Mouse (Mus musculus): Measurements from ENCODE around the gene Mfsd14a. TPM values are rescaled to one million over a fixed set of nuclear protein-coding genes. Genes with fewer than 3 reads are reported as not detected.

The Mfsd14a gene
- 135 TPM for polyA plus RNA-seq (2017; shearing (Covaris generic))

GRCm38 (mm10) chr3:116662463-116662863, at the start of gene Mfsd14a:
Gene Mfsd14a, minus strand, starts transcription at chr3:116662677.

GRCm38 (mm10) chr3:116681160-116681559, 18.7 kb upstream of the Mfsd14a start, which contains the start of gene Gm43191:
Gene Gm43191, minus strand, starts transcription at chr3:116681260.

GRCm38 (mm10) chr3:116614295-116614892, 48.1 kb downstream of the Mfsd14a start, which contains the start of gene Trmt13:
Gene Trmt13, minus strand, starts transcription at chr3:116614587.

GRCm38 (mm10) chr3:116594728-116595602, 67.5 kb downstream of the Mfsd14a start, which contains the start of gene Sass6:
Gene Sass6, plus strand, starts transcription at chr3:116594982.

Other genes starting within 250 kb of the Mfsd14a start
- 12.9 TPM for gene Cdc14a, start 238.6 kb downstream of the Mfsd14a start, polyA plus RNA-seq (2017; shearing (Covaris generic))
- 21.5 TPM for gene Rtca, start 154.5 kb downstream of the Mfsd14a start, polyA plus RNA-seq (2017; shearing (Covaris generic))
- 15.3 TPM for gene Dbt, start 149.6 kb downstream of the Mfsd14a start, polyA plus RNA-seq (2017; shearing (Covaris generic))
- gene Lrrc39, start 99.7 kb downstream of the Mfsd14a start, polyA plus RNA-seq (2017; shearing (Covaris generic)) = 0.74 TPM
- 3.7 TPM for gene Sass6, start 67.7 kb downstream of the Mfsd14a start, polyA plus RNA-seq (2017; shearing (Covaris generic))
- 25.5 TPM for gene Trmt13, start 48.1 kb downstream of the Mfsd14a start, polyA plus RNA-seq (2017; shearing (Covaris generic))
- not detected for gene Gm43191, start 18.6 kb upstream of the Mfsd14a start, polyA plus RNA-seq (2017; shearing (Covaris generic))
- 26.5 TPM for gene Slc35a3, start 50.2 kb upstream of the Mfsd14a start, polyA plus RNA-seq (2017; shearing (Covaris generic))
- 5.3 TPM for gene Agl, start 145.5 kb upstream of the Mfsd14a start, polyA plus RNA-seq (2017; shearing (Covaris generic))
- 24.5 TPM for gene Frrs1, start 196.8 kb upstream of the Mfsd14a start, polyA plus RNA-seq (2017; shearing (Covaris generic))